Mouse (Mus musculus): ENCODE measurements around the gene Kbtbd3. TPM values are rescaled to one million over a fixed set of nuclear protein-coding genes. Genes with fewer than 3 reads are reported as not detected.

Kbtbd3 gene
- 6.2 and 6.3 TPM in 2 replicates for polyA plus RNA-seq (2016; fragmentation: Nextera tagmentation; extraction: Ambion mirVana)

GRCm38 (mm10) chr9:4309351-4310085, at the start of gene Kbtbd3, which contains the start of gene Aasdhppt:
Gene Kbtbd3, plus strand, starts transcription at chr9:4309833.
Gene Aasdhppt, minus strand, starts transcription at chr9:4309471.
- under 1% methylated on average over 53 of the region's 53 CpGs for WGBS
- peak; percentile 99 for DNase-seq (ENCODE audit: low spot score)
- Histone ChIP-seq H3K4me3 (peak within 1 kb of the TSS; percentile 75), H3K36me3 (0 out of 2 replicates have a peak, but pooled peaks cover 2% of the 10 kb centered on the region), H3K27ac (peak within 1 kb of the TSS; percentile 93), H3K9me3 (no peaks in the 10 kb centered on the region), H3K27me3 (ENCODE audit: insufficient read depth, poor library complexity, severe bottlenecking) (no peaks in the 10 kb centered on the region), H3K4me1 (replicated peaks) (peaks cover 21% of the 10 kb centered on the region)

- Histone ChIP-seq H3K36me3 (no peaks in the 10 kb centered on the region), H3K9me3 (peaks cover 25% of the 10 kb centered on the region), H3K27ac (0 out of 2 replicates have a peak overlapping the region, but pooled peaks have one; percentile 23), H3K4me1 (replicated peaks) (no peaks in the 10 kb centered on the region), H3K27me3 (ENCODE audit: insufficient read depth, poor library complexity, severe bottlenecking) (no peaks in the 10 kb centered on the region), H3K4me3 (peak overlapping the region; percentile 37)
- 49% methylated on average over 65 of the region's 65 CpGs for WGBS
- DNase-seq (ENCODE audit: low spot score) = peak; percentile 47
Measured at GRCm38 (mm10) chr9:4259841-4260745, 49.5 kb upstream of the Kbtbd3 start.

- Histone ChIP-seq H3K4me3 (peak overlapping the region; percentile 37), H3K4me1 (replicated peaks) (no peaks in the 10 kb centered on the region), H3K27me3 (ENCODE audit: insufficient read depth, poor library complexity, severe bottlenecking) (no peaks in the 10 kb centered on the region), H3K36me3 (no peaks in the 10 kb centered on the region), H3K9me3 (peaks cover 25% of the 10 kb centered on the region), H3K27ac (no peak overlapping the region)
- 69% methylated on average over 12 of the region's 12 CpGs for WGBS
- no peak for DNase-seq (ENCODE audit: low spot score)
Measured at GRCm38 (mm10) chr9:4260746-4261090, 48.9 kb upstream of the Kbtbd3 start.

- Histone ChIP-seq H3K27me3 (ENCODE audit: insufficient read depth, poor library complexity, severe bottlenecking) (no peaks in the 10 kb centered on the region), H3K9me3 (peaks cover 11% of the 10 kb centered on the region; the same call in 1 of the 2 replicates), H3K4me1 (replicated peaks) (no peaks in the 10 kb centered on the region), H3K36me3 (no peaks in the 10 kb centered on the region), H3K4me3 (no peak overlapping the region), H3K27ac (no peak overlapping the region)
- DNase-seq (ENCODE audit: low spot score) = no peak
- 87% methylated on average over 3 of the region's 3 CpGs for WGBS
Measured at GRCm38 (mm10) chr9:4266881-4267280, 42.8 kb upstream of the Kbtbd3 start.

GRCm38 (mm10) chr9:4283850-4284249, 25.8 kb upstream of the Kbtbd3 start:
- Histone ChIP-seq H3K36me3 (peaks cover 16% of the 10 kb centered on the region), H3K9me3 (no peaks in the 10 kb centered on the region), H3K27ac (no peak overlapping the region), H3K4me1 (replicated peaks) (no peaks in the 10 kb centered on the region), H3K4me3 (no peak overlapping the region), H3K27me3 (ENCODE audit: insufficient read depth, poor library complexity, severe bottlenecking) (no peaks in the 10 kb centered on the region)
- no peak for DNase-seq (ENCODE audit: low spot score)
- 1% methylated on average over 3 of the region's 3 CpGs for WGBS

- Histone ChIP-seq H3K27me3 (ENCODE audit: insufficient read depth, poor library complexity, severe bottlenecking) (no peaks in the 10 kb centered on the region), H3K4me1 (replicated peaks) (no peaks in the 10 kb centered on the region), H3K9me3 (no peaks in the 10 kb centered on the region), H3K4me3 (no peak overlapping the region), H3K36me3 (peaks cover 58% of the 10 kb centered on the region), H3K27ac (no peak overlapping the region)
- DNase-seq (ENCODE audit: low spot score) = no peak
- WGBS = 93% methylated on average over 2 of the region's 2 CpGs
Measured at GRCm38 (mm10) chr9:4300466-4300865, 9.2 kb upstream of the Kbtbd3 start.

GRCm38 (mm10) chr9:4304867-4305266, 4.8 kb upstream of the Kbtbd3 start:
- WGBS = 65% methylated on average over 1 of the region's 1 CpGs
- Histone ChIP-seq H3K9me3 (no peaks in the 10 kb centered on the region), H3K36me3 (peaks cover 26% of the 10 kb centered on the region), H3K27me3 (ENCODE audit: insufficient read depth, poor library complexity, severe bottlenecking) (no peaks in the 10 kb centered on the region), H3K4me1 (replicated peaks) (peaks cover 12% of the 10 kb centered on the region), H3K27ac (no peak overlapping the region), H3K4me3 (no peak overlapping the region)
- no peak for DNase-seq (ENCODE audit: low spot score)

GRCm38 (mm10) chr9:4308628-4309350, 844 bp upstream of the Kbtbd3 start:
- WGBS = under 1% methylated on average over 36 of the region's 36 CpGs
- peaks cover 21% of the 10 kb centered on the region for H3K4me1 ChIP-seq (replicated peaks)
- H3K27me3 ChIP-seq (ENCODE audit: insufficient read depth, poor library complexity, severe bottlenecking) = no peaks in the 10 kb centered on the region
- DNase-seq (ENCODE audit: low spot score) = no peak
- no peaks in the 10 kb centered on the region for H3K36me3 ChIP-seq
- H3K4me3 ChIP-seq = peak overlapping the region; percentile 75
- H3K27ac ChIP-seq = peak overlapping the region; percentile 93
- H3K9me3 ChIP-seq = no peaks in the 10 kb centered on the region

GRCm38 (mm10) chr9:4310706-4311105, 1.1 kb downstream of the Kbtbd3 start:
- no peak for DNase-seq (ENCODE audit: low spot score)
- H3K27me3 ChIP-seq (ENCODE audit: insufficient read depth, poor library complexity, severe bottlenecking) = no peaks in the 10 kb centered on the region
- H3K4me3 ChIP-seq = peak overlapping the region; percentile 75
- no peaks in the 10 kb centered on the region for H3K9me3 ChIP-seq
- WGBS = 81% methylated on average over 3 of the region's 3 CpGs
- H3K27ac ChIP-seq = no peak overlapping the region
- H3K36me3 ChIP-seq = 0 out of 2 replicates have a peak, but pooled peaks cover 2% of the 10 kb centered on the region
- peaks cover 21% of the 10 kb centered on the region for H3K4me1 ChIP-seq (replicated peaks)

- Histone ChIP-seq H3K27me3 (ENCODE audit: insufficient read depth, poor library complexity, severe bottlenecking) (no peaks in the 10 kb centered on the region), H3K4me3 (0 out of 2 replicates have a peak overlapping the region, but pooled peaks have one; percentile 75), H3K4me1 (replicated peaks) (peaks cover 21% of the 10 kb centered on the region), H3K36me3 (0 out of 2 replicates have a peak, but pooled peaks cover 2% of the 10 kb centered on the region), H3K9me3 (no peaks in the 10 kb centered on the region), H3K27ac (no peak overlapping the region)
- WGBS = 84% methylated on average over 3 of the region's 3 CpGs
- DNase-seq (ENCODE audit: low spot score) = no peak
Measured at GRCm38 (mm10) chr9:4311162-4311561, 1.5 kb downstream of the Kbtbd3 start.

- no peak overlapping the region for H3K27ac ChIP-seq
- 92% methylated on average over 4 of the region's 4 CpGs for WGBS
Measured at GRCm38 (mm10) chr9:4313946-4314345, 4.3 kb downstream of the Kbtbd3 start.

GRCm38 (mm10) chr9:4315746-4316145, 6.1 kb downstream of the Kbtbd3 start:
- DNase-seq (ENCODE audit: low spot score) = no peak
- Histone ChIP-seq H3K27me3 (ENCODE audit: insufficient read depth, poor library complexity, severe bottlenecking) (no peaks in the 10 kb centered on the region), H3K36me3 (0 out of 2 replicates have a peak, but pooled peaks cover 2% of the 10 kb centered on the region), H3K27ac (no peak overlapping the region), H3K4me1 (replicated peaks) (peaks cover 2% of the 10 kb centered on the region), H3K4me3 (no peak overlapping the region), H3K9me3 (no peaks in the 10 kb centered on the region)
- 86% methylated on average over 2 of the region's 2 CpGs for WGBS

More at GRCm38 (mm10) chr9:4313946-4314345, 4.3 kb downstream of the Kbtbd3 start:
- H3K9me3 ChIP-seq = no peaks in the 10 kb centered on the region
- no peak for DNase-seq (ENCODE audit: low spot score)
- H3K36me3 ChIP-seq = 0 out of 2 replicates have a peak, but pooled peaks cover 2% of the 10 kb centered on the region
- peaks cover 9% of the 10 kb centered on the region for H3K4me1 ChIP-seq (replicated peaks)
- H3K4me3 ChIP-seq = no peak overlapping the region
- no peaks in the 10 kb centered on the region for H3K27me3 ChIP-seq (ENCODE audit: insufficient read depth, poor library complexity, severe bottlenecking)
